Mouse (Mus musculus) spleen, postnatal 14 days (tissue): ENCODE results near the gene Gna12.

Source experiments
- DNase-seq, 2 experiments: peaks; one replicate each; pipeline ENCODE4 v3.0.0; 2021 to 2022; ENCODE audit warnings: low spot score in 2 of 2

Gna12 gene

DNA sequence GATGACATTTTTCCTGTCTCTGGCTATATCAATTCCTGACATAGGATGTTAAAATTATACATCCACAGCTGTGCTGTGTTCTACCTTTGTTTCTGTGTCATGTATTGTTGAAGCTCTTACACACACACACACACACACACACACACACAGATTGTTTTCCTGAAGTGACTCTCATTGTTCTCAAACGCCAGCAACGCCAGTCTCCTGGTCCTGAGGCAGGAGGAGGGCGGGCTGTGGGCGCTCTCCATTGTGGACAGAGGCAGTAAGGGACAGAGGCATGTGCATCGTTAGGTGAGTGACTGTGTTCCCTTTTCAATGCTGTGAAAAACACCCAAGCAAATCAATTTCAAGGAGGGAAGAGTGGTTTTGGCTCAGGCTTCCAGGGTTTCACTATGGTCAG is 77.0 kb downstream of the Gna12 start:
- no peak for DNase-seq

DNA sequence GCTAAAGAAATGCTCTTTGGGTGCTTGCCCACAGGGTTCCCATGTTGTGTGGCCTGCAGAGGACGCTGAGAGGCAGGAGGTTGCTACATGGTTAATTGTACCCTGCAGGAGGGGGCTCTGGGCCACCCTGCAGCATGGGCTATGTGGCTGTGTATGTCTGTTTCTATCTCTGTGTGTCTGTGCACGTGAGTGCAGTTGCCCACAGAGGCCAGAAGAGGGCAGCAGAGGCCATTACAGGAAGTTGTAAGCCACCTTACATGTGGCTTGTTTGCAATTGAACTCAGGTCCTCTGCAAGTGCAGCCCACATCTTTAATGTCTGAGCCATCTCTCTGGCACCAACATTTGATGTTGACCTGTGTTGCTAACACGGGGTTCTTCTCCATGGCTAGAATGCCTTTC is 77.6 kb downstream of the Gna12 start:
- DNase-seq: no peak

DNA sequence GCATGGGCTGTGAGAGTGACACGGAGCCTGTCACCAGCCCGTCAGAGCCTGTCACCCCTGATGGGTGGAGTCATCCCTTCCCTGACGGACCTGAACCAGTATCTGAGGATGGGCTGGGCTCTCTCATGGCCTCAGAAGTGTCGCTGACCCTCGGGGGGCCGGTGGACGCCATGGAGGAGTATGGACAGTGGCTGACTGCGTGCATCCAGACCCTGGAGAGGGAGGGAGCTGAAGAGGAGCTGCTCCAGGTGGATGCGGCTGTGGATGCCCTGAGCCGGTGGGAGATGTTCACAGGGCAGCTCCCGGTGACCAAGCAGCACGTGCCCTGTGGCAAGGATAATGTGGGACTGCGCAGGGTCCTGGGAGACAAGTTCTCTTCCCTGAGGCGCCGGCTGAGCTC is 78.2 kb downstream of the Gna12 start:
- no peak for DNase-seq

DNA sequence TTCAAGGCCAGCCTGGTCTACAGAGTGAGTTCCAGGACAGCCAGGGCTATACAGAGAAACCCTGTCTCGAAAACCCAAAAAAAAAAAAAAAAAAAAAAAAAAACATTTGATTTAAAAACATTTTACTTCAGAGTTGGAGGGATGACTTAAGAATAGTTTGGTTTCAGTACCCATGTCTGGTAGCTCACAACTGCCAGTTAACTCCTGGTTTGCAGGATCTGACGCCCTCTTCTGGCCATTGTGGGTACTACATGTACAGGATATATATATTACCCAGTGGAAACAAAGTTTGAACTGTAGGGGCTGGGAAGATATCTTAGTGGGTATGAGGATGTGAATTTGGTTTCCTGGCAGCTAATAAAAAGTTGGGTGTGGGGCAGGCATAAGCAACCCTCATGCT is 79.3 kb downstream of the Gna12 start:
- DNase-seq: peak in 1 of 2 experiments; percentile 63

DNA sequence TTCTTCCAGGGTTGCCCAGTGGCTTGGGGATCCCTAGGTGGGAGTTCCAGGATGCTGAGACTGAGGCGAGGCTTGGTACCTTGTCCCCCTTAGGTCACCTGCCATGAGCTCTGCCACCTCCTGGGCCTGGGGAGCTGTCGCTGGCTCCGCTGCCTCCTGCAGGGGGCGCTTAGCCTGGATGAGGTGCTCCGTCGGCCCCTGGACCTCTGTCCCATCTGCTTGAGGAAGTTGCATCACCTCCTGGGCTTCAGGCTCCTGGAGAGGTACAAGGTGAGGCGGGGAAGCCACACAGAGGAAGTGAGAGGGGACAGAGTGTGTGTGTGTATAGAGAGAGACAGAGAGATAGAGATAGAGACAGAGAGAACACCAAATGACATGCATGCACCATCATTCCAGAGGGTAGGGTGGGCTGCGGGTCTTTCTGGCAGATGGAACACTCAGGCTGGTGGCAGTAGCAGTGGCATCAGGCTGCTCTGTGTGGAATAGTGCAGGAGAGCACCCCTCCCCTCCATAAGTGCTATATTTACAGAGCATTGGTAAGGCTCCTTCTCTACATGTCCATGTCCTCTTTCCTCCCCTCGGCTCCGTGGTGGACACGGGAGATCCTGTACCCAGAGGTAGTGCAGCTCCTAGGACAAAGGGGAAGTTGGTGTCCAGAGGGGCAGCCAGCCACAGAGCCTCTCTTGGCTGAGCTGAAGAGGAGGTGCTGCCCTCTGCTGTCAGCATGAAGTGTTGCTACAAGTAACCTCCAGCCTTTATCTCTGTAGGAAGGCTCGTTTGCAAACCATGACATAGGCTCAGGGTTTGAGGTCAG is 81.0 kb downstream of the Gna12 start:
- DNase-seq: peak; percentile 45 to 64

DNA sequence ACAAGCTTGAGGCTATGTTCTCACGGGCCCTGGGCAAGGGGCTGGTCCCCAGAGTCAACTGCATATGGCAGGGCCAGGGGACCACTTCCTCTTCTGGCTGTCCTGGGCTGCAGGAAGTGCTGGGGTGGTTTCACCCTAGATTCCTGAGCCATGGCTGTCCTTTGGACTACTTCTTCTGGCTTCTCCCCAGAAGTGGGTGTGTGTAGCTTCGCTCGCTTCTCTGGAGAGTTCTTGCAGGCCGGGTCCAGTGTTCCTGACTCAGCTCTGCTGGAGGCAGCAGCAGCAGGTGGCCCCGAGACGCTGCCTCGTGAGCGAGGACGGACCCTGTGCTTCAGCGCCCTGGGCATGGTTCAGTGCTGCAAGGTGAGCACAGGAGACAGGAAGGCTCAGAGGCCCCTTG is 81.8 kb downstream of the Gna12 start:
- no peak for DNase-seq

DNA sequence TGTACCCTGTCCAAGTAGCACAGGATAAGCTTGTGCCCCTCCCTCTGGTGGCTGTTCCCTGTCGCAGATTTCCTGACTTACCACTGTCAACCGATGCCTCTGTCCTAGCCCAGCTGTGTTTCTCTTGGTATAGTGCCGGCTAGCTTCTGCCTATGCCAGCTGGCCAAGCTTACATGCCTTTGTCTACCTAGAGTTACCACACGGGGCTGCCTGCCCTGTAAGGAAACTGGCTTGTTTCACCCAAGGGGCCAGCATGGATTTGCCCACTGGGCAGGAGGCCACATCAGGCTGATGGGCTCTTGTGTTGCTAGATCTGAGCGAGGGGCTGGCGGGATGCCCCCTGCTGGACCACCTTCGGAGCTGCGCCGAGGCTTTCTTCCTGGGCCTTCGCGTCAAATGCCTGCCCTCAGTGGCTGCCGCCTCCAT is 86.5 kb downstream of the Gna12 start:
- DNase-seq: no peak

DNA sequence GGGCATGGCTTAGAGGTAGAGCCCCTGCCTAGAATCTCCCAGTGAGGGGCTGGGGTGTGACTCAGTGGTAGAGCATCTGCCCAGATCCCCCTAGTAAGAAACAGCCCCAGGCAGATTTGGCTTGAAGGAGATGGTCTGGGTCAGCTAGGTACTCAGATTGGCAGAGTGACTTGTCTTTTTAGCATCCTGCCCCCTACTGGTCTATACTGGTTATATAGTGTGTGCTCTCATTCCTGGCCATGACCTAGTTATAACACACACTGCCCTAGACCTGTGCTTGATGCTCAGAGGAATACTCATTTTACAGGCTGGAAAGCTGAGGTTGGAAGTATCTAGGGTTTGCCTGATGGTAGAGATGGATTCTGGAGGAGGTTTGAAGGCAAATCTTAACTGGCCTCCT is 88.4 kb downstream of the Gna12 start:
- DNase-seq: no peak

DNA sequence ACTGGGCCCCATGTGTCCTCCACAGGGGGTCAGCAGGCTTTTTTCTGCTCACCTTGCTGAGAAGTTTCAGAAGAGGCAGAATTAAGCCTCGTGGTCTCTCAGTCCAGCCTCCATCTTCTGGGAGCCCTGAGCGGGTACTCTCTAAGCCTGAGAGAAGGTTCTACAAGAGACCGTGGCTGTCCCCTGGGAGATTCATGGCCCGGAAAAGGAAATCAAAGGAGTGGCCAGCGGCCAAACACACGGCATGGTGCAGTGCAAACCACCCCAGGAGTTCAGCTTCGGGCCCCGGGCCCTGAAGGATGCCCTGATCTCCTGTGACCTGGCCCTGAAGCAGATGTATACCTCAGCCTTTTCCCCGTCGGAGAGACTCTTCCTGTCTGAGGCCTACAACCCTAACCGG is 89.2 kb downstream of the Gna12 start:
- DNase-seq: no peak

DNA sequence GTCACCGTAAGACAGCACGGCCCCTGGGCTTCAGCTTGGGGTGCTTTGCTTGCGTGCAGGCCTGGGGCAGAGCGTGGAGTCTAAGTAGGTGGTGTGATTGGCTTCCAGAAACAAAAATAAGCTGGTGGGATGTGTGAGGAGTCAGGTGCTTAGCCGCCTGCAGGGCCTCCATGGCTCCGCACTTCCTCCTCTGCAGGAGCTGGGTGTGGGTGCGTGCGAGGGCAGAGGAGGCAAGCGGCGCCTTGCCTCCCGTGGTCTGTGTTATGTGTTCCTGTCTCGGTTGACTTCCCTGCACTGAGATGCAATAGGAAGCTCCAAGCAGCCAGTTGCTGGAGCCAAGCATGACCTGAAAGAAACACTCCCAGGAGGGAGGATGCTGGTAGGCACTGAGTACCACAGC is 90.4 kb downstream of the Gna12 start:
- no peak for DNase-seq

DNA sequence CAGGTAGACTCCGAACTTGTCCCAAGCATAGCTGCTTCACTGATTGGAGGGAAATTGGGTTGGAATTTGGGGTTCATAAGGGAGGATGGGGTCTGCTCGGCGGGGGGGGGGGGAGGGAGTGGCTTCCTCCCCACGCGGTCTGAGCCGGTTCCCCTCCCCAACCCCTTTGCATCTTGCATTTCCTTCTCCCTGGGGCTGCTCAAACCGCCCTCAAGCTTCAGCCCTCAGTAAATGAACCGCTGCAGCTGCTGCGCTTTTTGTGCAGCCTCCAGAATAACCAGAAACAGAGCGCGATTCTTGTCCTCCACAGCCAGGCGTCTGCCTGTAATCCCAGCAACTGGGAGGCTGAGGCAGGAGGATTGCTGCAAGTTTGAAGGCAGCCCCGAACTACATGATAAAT is 94.1 kb downstream of the Gna12 start:
- no peak for DNase-seq

DNA sequence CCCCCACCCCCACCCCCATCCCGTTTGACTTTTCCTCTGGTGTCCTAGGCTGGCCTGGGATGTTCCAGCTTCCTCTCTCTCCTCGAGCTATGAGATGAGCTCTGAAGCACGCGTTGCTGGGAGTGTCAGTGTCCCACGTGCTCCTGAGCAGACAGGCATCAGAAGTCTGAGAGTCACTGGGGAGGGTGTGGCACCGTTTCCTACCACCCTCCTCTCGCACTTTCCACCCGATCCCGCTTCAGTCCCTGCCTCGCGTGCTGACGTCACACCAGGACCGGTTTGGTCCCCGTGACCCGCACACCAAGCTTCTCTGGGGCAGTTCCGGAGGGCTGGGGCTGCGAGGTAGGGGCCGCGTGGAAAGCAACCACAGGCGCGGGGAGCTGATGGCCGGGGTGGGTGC is 94.9 kb downstream of the Gna12 start:
- DNase-seq: no peak

DNA sequence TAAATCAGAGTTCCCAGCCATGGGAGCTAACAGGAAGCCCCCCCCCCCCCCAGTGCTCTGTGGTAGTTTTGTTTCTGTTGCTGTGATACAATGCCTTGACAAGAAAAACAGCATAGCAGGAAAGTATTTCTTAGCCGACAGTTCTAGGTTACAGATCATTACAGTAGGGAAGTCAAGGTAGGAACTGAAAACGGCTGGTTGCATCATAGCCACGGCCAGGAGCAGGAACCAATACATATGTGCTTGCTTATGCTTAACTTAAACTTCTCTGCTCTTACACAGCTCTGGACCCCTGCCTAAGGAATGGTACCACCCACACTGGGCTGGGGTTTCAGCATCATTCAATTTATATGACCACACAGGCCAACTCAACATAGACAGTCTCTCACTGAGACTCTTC is 96.9 kb downstream of the Gna12 start:
- DNase-seq: no peak

DNA sequence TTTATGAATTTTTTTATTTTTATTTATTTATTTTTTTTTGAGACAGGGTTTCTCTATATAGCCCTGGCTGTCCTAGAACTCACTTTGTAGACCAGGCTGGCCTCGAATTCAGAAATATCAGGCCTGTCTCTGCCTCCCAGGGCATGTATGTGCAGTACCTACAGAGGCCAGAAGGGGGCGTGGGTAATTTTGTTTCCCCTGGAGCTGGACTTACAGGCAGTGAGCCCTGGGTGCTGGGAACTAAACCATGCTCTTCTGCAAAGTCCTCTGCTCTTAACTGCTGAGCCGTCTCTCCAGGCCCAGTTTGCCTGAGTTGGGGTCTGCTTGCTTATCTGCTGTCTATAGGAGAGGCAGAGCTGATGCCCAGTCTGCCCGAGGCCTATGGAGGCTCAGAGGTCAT is 98.0 kb downstream of the Gna12 start:
- DNase-seq: peak in 1 of 2 experiments; percentile 33

DNA sequence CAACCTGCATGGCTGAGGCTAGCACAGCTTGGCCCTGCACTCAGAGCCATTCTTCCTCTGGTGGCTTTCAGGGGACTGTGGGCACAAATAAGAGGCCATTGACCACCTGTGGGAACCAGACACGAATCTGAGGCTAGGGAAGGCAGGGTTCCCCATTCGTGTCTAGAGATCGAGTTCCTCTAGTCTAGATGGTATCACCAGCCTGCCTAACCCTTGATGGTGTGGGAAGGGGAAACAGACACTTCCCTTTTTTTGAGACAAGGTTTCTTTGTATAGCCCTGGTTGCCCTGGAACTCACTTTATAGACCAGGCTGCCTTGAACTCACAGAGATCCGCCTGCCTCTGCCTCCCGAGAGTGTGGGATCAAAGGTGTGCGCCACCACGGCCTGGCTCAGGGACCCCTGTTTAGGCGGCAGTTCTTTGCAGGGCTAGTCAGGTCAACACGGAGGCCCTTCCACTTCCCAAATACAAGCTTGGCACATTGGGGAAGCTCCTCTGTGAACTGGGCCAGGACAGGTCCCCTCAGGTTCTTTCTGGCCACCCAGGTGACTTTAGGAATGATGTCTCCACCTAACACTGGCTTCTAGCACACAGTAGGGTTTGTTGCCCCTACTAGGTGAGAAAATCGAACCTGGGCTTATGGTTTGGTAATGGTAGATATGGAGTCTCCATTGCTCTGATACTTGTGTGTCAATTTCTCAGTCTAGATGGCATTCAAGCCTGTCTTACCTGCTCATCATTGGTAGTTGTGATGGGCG is 99.0 kb downstream of the Gna12 start:
- DNase-seq: no peak

DNA sequence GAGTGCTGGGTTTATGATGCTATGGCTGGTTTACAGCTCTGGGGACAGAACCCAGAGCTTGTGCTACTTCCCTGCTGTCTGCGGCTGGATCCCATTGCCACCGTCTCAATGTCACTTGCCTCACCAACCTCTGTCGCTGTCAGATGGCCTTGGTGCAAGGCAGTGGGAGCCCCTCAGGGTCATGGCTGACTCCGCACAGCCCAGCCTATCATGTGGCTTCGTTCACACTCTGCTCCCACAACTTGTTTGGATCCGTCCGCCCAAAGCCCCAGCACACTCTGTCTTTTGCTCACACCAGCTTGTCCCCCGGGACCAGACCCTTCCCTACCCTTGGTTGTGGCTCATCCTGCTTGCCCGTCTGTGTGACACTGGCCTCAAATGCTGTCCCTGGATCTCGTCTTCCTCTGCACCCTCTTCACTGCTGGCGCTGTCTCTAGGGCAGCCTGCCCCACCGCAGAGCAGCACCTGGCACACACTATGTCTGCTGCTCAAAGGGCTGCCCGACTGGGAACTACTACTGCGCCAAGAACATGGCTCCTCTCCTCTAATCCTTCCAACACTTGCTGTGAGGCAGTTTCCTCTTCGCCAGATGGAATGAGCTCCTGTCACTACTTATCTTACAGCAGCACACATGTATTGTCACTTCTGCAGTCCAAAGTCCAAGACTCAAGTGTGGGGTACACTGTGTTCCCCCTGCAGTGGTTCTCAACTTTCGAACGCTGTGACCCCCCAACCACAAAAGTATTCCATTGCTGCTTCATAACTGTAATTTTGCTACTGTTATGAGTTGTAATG is 103.1 kb downstream of the Gna12 start:
- DNase-seq: no peak

DNA sequence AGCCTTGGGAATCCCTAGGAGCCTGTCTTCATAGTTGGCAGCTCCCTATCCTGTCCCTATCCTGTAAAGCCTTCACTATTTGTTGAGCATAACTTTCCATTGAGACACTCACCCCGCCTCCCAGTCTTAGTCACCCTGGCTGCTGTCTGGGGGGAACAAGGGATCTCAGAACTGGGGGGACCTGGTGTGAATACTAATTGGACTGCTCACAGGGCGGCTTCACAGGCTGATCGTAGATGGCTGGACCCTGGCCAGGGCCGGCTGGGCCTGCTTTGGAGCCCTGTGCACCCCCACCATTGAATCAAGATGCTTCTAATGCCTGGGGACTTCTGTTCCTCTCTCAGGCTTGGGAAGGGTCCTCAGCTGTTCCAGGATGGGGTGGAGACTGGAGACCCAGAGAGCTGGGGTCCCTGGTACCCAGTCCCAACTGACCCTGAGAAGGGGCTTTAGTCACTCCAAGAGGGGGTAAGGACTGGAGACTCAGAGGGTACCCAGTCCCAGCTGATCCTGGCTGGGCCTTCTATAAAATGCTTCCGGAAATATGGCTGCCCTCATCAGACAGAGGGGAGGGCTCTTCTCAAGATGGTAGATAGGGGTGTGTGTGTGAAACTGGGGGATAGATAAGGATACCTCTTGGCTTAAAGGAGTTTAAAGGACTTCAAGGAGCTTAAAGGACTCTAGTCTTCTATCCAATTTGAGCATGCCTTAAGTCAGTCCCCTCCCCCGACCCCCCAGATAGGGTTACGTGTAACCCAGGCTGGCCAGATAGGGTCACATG is 104.0 kb downstream of the Gna12 start:
- no peak for DNase-seq

DNA sequence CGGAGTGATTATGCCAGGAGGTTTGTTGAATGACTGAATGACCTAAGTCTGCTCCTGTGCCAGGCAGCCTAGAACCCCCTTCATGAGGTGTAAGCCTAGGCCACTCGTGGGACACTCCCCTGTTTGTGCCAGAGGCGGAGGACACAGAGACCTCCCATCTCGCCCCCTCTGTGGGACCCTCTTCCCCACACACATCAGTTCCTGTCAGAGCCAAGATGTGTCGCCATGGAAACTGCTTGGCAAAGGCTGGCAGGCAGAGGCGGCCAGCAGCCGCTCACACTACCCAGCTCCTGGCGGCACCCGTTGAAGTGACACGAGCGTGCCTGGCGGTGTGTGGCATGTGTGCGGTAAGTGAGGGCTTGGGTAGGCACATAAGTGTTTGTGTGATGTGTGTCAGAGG is 106.4 kb downstream of the Gna12 start, which contains the start of gene Amz1:
TSS of gene Amz1 (plus strand) at position 306 of the 400 bp plus-strand sequence.
- DNase-seq: no peak

DNA sequence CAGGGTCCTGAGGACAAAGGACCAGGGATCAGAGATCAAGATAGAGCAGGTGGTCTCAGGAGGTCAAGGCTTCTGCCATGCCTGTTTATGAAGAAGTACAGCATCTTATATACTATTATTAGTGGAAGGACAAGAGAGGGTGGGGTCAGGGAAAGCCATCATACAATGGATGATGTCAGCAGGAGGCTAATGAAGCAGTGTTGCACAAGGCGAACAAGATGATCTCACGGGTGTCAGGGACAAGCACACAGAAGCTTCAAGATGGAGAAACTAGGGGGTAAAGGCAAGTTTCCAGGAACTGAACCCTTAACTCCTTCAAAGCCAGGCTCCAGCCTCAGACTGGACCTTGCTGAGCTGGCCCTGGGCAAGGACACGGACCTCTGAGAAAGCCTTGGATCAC is 108.1 kb downstream of the Gna12 start:
- no peak for DNase-seq

DNA sequence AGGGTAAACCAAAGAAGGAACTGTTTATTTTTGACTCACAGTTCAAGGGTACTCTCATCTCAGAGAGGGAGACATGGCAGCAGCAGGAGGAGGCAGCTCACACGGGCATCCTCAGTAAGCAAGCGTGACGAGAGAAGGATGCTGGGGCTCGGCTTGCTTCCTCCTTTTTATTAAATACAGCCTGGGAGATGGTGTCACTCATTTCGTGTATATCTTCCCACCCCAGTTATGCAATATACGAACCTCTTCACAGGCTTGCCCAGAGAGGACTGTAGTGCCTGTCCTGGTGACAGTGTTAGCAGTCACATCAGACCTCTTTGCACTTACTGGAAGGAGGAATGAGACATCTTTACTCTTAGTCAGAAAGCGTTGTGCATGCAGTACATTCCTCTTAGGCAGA is 109.5 kb downstream of the Gna12 start:
- DNase-seq: no peak

DNA sequence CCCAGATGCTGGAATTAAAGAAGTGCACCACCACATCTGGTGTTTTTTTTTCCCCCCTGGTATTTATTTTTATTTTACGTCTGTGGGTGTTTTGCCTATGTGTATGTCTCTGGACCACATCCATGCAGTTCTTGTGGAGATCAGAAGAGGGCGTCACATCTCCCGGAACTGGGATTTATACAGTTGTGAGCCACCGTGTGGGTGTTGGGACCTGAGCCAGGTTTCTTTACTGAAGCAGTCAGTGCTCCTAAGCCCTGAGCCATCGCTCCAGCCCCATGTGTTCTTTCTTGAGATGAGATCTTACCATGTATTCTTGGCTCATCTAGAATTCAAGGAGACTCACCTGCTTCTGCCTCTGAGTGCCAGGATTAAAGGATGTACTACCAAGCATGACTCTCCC is 119.2 kb downstream of the Gna12 start:
- DNase-seq: no peak

DNA sequence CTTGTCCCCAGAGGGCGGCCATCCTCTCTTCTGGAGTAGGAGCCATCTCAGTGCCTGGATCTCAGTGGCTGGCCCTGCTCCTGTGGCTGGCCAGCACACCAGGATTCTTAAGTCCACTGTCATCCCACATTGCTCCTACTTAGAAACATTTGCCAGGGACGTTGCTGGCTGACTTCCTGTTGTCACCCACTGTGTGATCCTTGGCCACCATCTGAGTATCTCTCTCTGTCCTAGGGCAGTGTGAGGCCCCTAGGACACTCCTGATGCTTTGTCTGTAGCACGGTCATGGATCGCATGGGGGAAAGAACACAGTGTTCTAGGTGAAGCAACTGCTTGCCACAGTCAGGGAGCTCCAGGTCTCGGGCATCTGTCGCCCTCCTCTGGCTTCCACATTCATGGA is 119.9 kb downstream of the Gna12 start:
- no peak for DNase-seq
